In the genomic region with DNA sequence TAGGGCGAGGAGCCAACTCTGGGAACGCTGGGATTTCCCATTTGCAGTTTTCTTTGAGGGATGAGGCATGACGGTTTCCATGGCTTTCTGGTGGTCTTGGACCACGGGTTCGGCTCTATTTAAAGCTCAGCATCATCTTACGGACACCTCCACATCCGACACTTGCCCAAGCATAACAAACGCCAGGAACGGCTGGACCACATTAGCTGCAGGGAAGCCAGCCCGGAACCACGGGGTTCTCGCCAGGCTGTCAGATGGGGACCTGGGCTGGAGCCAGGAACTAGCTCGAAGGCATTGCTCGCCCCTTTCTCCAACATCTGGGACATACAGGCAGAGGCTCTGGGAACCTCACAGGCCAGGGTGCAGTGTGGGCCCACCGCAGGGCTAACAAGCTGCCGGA, we compare ENCODE assay signal across 8 mouse cellular contexts. TPM values are rescaled to one million over a fixed set of nuclear protein-coding genes. Genes with fewer than 3 reads are reported as not detected.
DNase-seq lines count a peak whose midpoint lies in the region; ATAC-seq lines count a peak whose summit lies in the region.
"Had no signal": no experiment of that assay in that cellular context is flagged by ENCODE, and none has a peak within 500 bp of the region (broad histone marks: within the 10 kb centered on the region; RNA-seq: fewer than 3 reads in every experiment).

No protein-coding gene starts in this region.

- H3K9ac ChIP-seq in embryonic facial prominence, embryonic 14.5 days (ENCODE audit: low read depth, low read length), result no peak overlapping the region

- intact Hi-C loops in left cerebral cortex, postnatal 4 days (cut with DNase I), result no loop called here

- ATAC-seq in embryonic facial prominence, embryonic 14.5 days (ENCODE audit: low read depth), result peak; percentile 71

- H3K4me2 ChIP-seq in embryonic facial prominence, embryonic 14.5 days (ENCODE audit: low read depth, low read length), result 0 out of 2 replicates have a peak overlapping the region, but pooled peaks have one; percentile 28

- peaks cover 9% of the 10 kb centered on the region; the same call in 1 of the 2 replicates for H3K4me1 ChIP-seq in embryonic facial prominence, embryonic 14.5 days (ENCODE audit: control insufficient read depth, insufficient read depth, low read length)

- H3K4me3 ChIP-seq in embryonic facial prominence, embryonic 14.5 days (ENCODE audit: low read depth, low read length), result no peak overlapping the region

- peak overlapping the region; percentile 21; the same call in 1 of the 2 replicates for H3K27ac ChIP-seq in embryonic facial prominence, embryonic 14.5 days (replicated peaks; ENCODE audit: low read depth, low read length)

- peak; percentile 48 for DNase-seq in layer of hippocampus, adult 11-12 months (ENCODE audit: low spot score)
- DNase-seq in layer of hippocampus, adult 9-10 months (ENCODE audit: low spot score), result no peak
- peak; percentile 36 for DNase-seq in cerebellum, adult 8-10 months
- DNase-seq in embryonic facial prominence, embryonic 14.5 days (ENCODE audit: low spot score), result peak; percentile 83
- DNase-seq in left cerebral cortex, postnatal 4 days, result peak; percentile 84
- DNase-seq in embryo, embryonic 10.5 days (ENCODE audit: low spot score), result no peak
- DNase-seq in thymus, postnatal 4 days, result no peak

- no peaks in the 10 kb centered on the region for H3K9me3 ChIP-seq in embryonic facial prominence, embryonic 14.5 days (ENCODE audit: control insufficient read depth, low read length)

- 38% methylated on average over 16 of the region's 16 CpGs for WGBS in embryonic facial prominence, embryonic 14.5 days

- no peaks in the 10 kb centered on the region for H3K36me3 ChIP-seq in embryonic facial prominence, embryonic 14.5 days (ENCODE audit: control insufficient read depth, insufficient read depth, low read length)

- H3K27me3 ChIP-seq in embryonic facial prominence, embryonic 14.5 days (replicated peaks; ENCODE audit: control insufficient read depth, insufficient read depth, low read length), result no peaks in the 10 kb centered on the region

RNA-seq across cellular contexts. Expression of a gene that starts 17.6 kb away (rescaled TPM):
- 26.6 and 30.4 TPM in 2 replicates for polyA plus RNA-seq in embryonic facial prominence, embryonic 14.5 days (2014; fragmentation: Nextera tagmentation; extraction: Ambion mirVana)
- total RNA-seq in left cerebral cortex, postnatal 4 days (2021), result 10 to 100 TPM; 65.8 to 70.5 TPM

RNA-seq across cellular contexts. Expression of a gene that starts 26.4 kb away (rescaled TPM):
- 15.5 and 17.0 TPM in 2 replicates for polyA plus RNA-seq in embryonic facial prominence, embryonic 14.5 days (2014; fragmentation: Nextera tagmentation; extraction: Ambion mirVana)
- 10 to 100 TPM; 55.9 to 61.2 TPM for total RNA-seq in left cerebral cortex, postnatal 4 days (2021)

RNA-seq across cellular contexts. Expression of a gene that starts 29.3 kb away (rescaled TPM):
- 0.14 TPM in 1 of 2 replicates, not detected in the other for polyA plus RNA-seq in embryonic facial prominence, embryonic 14.5 days (2014; fragmentation: Nextera tagmentation; extraction: Ambion mirVana)
- not detected for total RNA-seq in left cerebral cortex, postnatal 4 days (2021)
- polyA plus RNA-seq: limb, embryonic 11.5 days had no signal

RNA-seq across cellular contexts. Expression of a gene that starts 44.0 kb away (rescaled TPM):
- polyA plus RNA-seq in embryonic facial prominence, embryonic 14.5 days (2014; fragmentation: Nextera tagmentation; extraction: Ambion mirVana), result 15.5 and 17.3 TPM in 2 replicates
- total RNA-seq in left cerebral cortex, postnatal 4 days (2021), result 10 to 100 TPM; 53.1 to 54.0 TPM

Comparison
In these comparisons a context has a peak if more than half of its experiments do, and no peak if none do; other contexts are left out.
1. DNase-seq: peak in layer of hippocampus, adult 11-12 months (single experiment), cerebellum, adult 8-10 months (single experiment), embryonic facial prominence, embryonic 14.5 days (single experiment) and left cerebral cortex, postnatal 4 days (single experiment); none in layer of hippocampus, adult 9-10 months (single experiment), embryo, embryonic 10.5 days (single experiment) and thymus, postnatal 4 days (single experiment).